In the genomic region with DNA sequence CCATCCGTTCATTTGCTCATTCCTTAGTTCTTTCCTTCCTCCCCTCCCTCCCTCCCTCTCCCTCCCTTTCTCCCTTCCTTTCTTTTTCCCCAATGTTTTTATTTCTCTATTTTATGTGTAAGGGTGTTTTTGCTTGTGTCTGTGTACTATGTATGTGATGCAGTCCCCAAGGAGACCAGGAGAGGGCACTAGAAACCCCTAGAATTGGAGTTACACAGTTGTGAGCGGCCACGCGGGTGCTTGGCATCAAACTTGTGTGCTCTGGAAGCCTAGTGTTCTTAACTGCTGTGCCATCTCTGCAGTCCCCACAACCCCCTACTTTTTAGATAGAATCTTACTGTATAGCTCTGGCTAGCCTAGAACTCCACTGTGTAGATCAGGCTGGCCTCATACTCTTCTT, we compare ENCODE assay signal across 9 mouse cellular contexts. TPM values are rescaled to one million over a fixed set of nuclear protein-coding genes. Genes with fewer than 3 reads are reported as not detected.
A peak's percentile ranks its signal among the peaks of the same experiment; 100 is the strongest.
DNase-seq lines count a peak whose midpoint lies in the region; ATAC-seq and TF ChIP-seq lines count a peak whose summit lies in the region.
"Had no signal": no experiment of that assay in that cellular context is flagged by ENCODE, and none has a peak within 500 bp of the region (broad histone marks: within the 10 kb centered on the region; RNA-seq: fewer than 3 reads in every experiment).

No protein-coding gene starts in this region.

- peak; percentile 51 for DNase-seq in CD4-positive, CD25-positive, alpha-beta regulatory T cell, adult 2 months (ENCODE audit: low read depth, low spot score)
- peak; percentile 64 for DNase-seq in liver
- DNase-seq in liver, embryonic 11.5 days (ENCODE audit: low spot score): no peak
- DNase-seq in embryo, embryonic 11 days: peak; percentile 35
- DNase-seq in heart, embryonic 10.5 days (ENCODE audit: low spot score): no peak

- H3K27me3 ChIP-seq in liver, embryonic 11.5 days (replicated peaks; ENCODE audit: control insufficient read depth, insufficient read depth, low read length): no peaks in the 10 kb centered on the region
- no peaks in the 10 kb centered on the region for H3K27me3 ChIP-seq in small intestine, adult 2 months (ENCODE audit: control insufficient read depth, insufficient read depth, low read length)
- no peaks in the 10 kb centered on the region for H3K27me3 ChIP-seq in heart, embryonic 10.5 days (ENCODE audit: insufficient read depth, poor library complexity, severe bottlenecking)
- H3K27me3 ChIP-seq: midbrain, embryonic 12.5 days had no signal

- no peak for TF ChIP-seq POLR2A in small intestine, adult 2 months (IDR thresholded peaks at IDR 0.05; ENCODE audit: low read depth, low read length)

- H3K4me2 ChIP-seq in liver, embryonic 11.5 days: no peak overlapping the region
- H3K4me2 ChIP-seq: midbrain, embryonic 12.5 days had no signal

- H3K9ac ChIP-seq in liver, embryonic 11.5 days (ENCODE audit: low read depth, low read length): no peak overlapping the region
- H3K9ac ChIP-seq: midbrain, embryonic 12.5 days had no signal

- WGBS in liver, embryonic 11.5 days: 55% methylated on average over 4 of the region's 4 CpGs
- 77% methylated on average over 4 of the region's 4 CpGs for WGBS in small intestine, adult 2 months
- 52% methylated on average over 4 of the region's 4 CpGs for WGBS in heart, embryonic 10.5 days

- no peak overlapping the region for H3K4me3 ChIP-seq in liver, embryonic 11.5 days (ENCODE audit: low read depth, low read length)
- H3K4me3 ChIP-seq in small intestine, adult 2 months (ENCODE audit: low read depth, low read length): no peak overlapping the region
- H3K4me3 ChIP-seq in heart, embryonic 10.5 days: no peak overlapping the region
- H3K4me3 ChIP-seq: midbrain, embryonic 12.5 days had no signal

- TF ChIP-seq CTCF in small intestine, adult 2 months (IDR thresholded peaks at IDR 0.05; ENCODE audit: extremely low read depth, insufficient read length, insufficient replicate concordance, low read depth, low read length): peak; percentile 46; the same call in 1 of the 2 replicates

- H3K36me3 ChIP-seq in liver, embryonic 11.5 days (ENCODE audit: control insufficient read depth, insufficient read depth, low read length): no peaks in the 10 kb centered on the region
- no peaks in the 10 kb centered on the region for H3K36me3 ChIP-seq in small intestine, adult 2 months (ENCODE audit: control insufficient read depth, insufficient read depth, low read length)
- no peaks in the 10 kb centered on the region for H3K36me3 ChIP-seq in heart, embryonic 10.5 days
- H3K36me3 ChIP-seq: midbrain, embryonic 12.5 days had no signal

- ATAC-seq in CD4-positive, CD25-positive, alpha-beta regulatory T cell, adult 4 months: no peak
- no peak for ATAC-seq in liver, embryonic 11.5 days (replicated peaks; ENCODE audit: low FRiP score)
- ATAC-seq in erythroid progenitor cell, adult 5-6 weeks (replicated peaks; ENCODE audit: low FRiP score, poor library complexity, severe bottlenecking): no peak

- H3K9me3 ChIP-seq in liver, embryonic 11.5 days (ENCODE audit: control insufficient read depth, low read length): no peaks in the 10 kb centered on the region; the same call in 1 of the 2 replicates
- H3K9me3 ChIP-seq in heart, embryonic 10.5 days: no peaks in the 10 kb centered on the region; the same call in 1 of the 2 replicates

- no peak overlapping the region for H3K27ac ChIP-seq in liver, embryonic 11.5 days (ENCODE audit: low read depth, low read length)
- no peak overlapping the region for H3K27ac ChIP-seq in small intestine, adult 2 months (ENCODE audit: insufficient read depth, low read depth, low read length)
- no peak overlapping the region for H3K27ac ChIP-seq in heart, embryonic 10.5 days
- H3K27ac ChIP-seq: midbrain, embryonic 12.5 days had no signal

- H3K4me1 ChIP-seq in liver, embryonic 11.5 days (replicated peaks; ENCODE audit: control insufficient read depth, insufficient read depth, low read length): no peaks in the 10 kb centered on the region
- H3K4me1 ChIP-seq in small intestine, adult 2 months (ENCODE audit: control insufficient read depth, insufficient read depth, insufficient read length, low read length): no peaks in the 10 kb centered on the region
- no peaks in the 10 kb centered on the region for H3K4me1 ChIP-seq in heart, embryonic 10.5 days
- H3K4me1 ChIP-seq: midbrain, embryonic 12.5 days had no signal

RNA-seq across cellular contexts. Expression of a gene that starts 52.3 kb away (rescaled TPM):
- polyA plus RNA-seq in CD4-positive, CD25-positive, alpha-beta regulatory T cell, adult 4 months (2017; shearing (Covaris generic)): 100 to 1,000 TPM; 129 to 131 TPM
- 272 and 278 TPM in 2 replicates for polyA plus RNA-seq in liver, embryonic 11.5 days (2014; fragmentation: Nextera tagmentation; extraction: Ambion mirVana)
- polyA plus RNA-seq in small intestine, adult 2 months (2012; rRNA removed): 7.1 and 10.2 TPM in 2 replicates
- polyA plus RNA-seq in heart, embryonic 10.5 days (2016; fragmentation: Nextera tagmentation; extraction: Ambion mirVana): 150 and 186 TPM in 2 replicates
- total RNA-seq in erythroid progenitor cell, adult 5-6 weeks (2015; ENCODE audit: low replicate concordance): 125 and 145 TPM in 2 replicates
- 108 and 197 TPM in 2 replicates for total RNA-seq in erythroid progenitor cell, adult 5-6 weeks (2017; ENCODE audit: low replicate concordance)

RNA-seq across cellular contexts. Expression of a gene that starts 55.3 kb away (rescaled TPM):
- polyA plus RNA-seq in CD4-positive, CD25-positive, alpha-beta regulatory T cell, adult 4 months (2017; shearing (Covaris generic)): 10 to 100 TPM; 58.5 to 71.2 TPM
- 22.1 and 22.7 TPM in 2 replicates for polyA plus RNA-seq in liver, embryonic 11.5 days (2014; fragmentation: Nextera tagmentation; extraction: Ambion mirVana)
- polyA plus RNA-seq in small intestine, adult 2 months (2012; rRNA removed): 2.3 and 4.7 TPM in 2 replicates
- 19.0 and 22.2 TPM in 2 replicates for polyA plus RNA-seq in heart, embryonic 10.5 days (2016; fragmentation: Nextera tagmentation; extraction: Ambion mirVana)
- 53.7 and 79.2 TPM in 2 replicates for total RNA-seq in erythroid progenitor cell, adult 5-6 weeks (2015; ENCODE audit: low replicate concordance)
- 40.6 and 66.6 TPM in 2 replicates for total RNA-seq in erythroid progenitor cell, adult 5-6 weeks (2017; ENCODE audit: low replicate concordance)

Comparison
In these comparisons a context has a peak if more than half of its experiments do, and no peak if none do; other contexts are left out.
1. DNase-seq: peak in CD4-positive, CD25-positive, alpha-beta regulatory T cell, adult 2 months (single experiment), liver (single experiment) and embryo, embryonic 11 days (single experiment); none in liver, embryonic 11.5 days (single experiment) and heart, embryonic 10.5 days (single experiment).
2. RNA of a gene that starts 52.3 kb away (polyA plus RNA-seq): 272 to 278 TPM in liver, embryonic 11.5 days, 150 to 186 TPM in heart, embryonic 10.5 days and 129 to 131 TPM in CD4-positive, CD25-positive, alpha-beta regulatory T cell, adult 4 months; 7.1 to 10.2 TPM in small intestine, adult 2 months; every median in the first group is over 10 times any median in the second.